Mouse (Mus musculus) neural tube, embryonic 15.5 days (tissue): Measurements from ENCODE around the gene Sept5. TPM values are rescaled to one million over a fixed set of nuclear protein-coding genes. Genes with fewer than 3 reads are reported as not detected.

Source experiments
- ATAC-seq: fragments of 200-750 bp; cut with Nextera tagmentation; 2 replicates; pipeline ENCODE4 v1.8.0; 2017; ENCODE audit warnings: mild to moderate bottlenecking, moderate TSS enrichment, moderate library complexity; ENCODE audit not compliant: low FRiP score
- H3K27ac ChIP-seq: fragments of 300-500 bp; sonication (generic); replicated peaks from 2 replicates; pipeline ENCODE4 v1.5.1; 2015; ENCODE audit warnings: mild to moderate bottlenecking, inconsistent platforms
- H3K27me3 ChIP-seq: fragments of 300-500 bp; sonication (generic); replicated peaks from 2 replicates; pipeline ENCODE4 v1.6.1; 2015; ENCODE audit warnings: inconsistent platforms
- H3K36me3 ChIP-seq: fragments of 300-500 bp; sonication (generic); 2 replicates; pipeline ENCODE4 v1.6.1; 2015; ENCODE audit warnings: inconsistent platforms
- H3K4me1 ChIP-seq: fragments of 300-500 bp; sonication (generic); 2 replicates; pipeline ENCODE4 v1.6.1; 2015; ENCODE audit warnings: inconsistent platforms
- H3K4me2 ChIP-seq: fragments of 300-500 bp; sonication (generic); 2 replicates; pipeline ENCODE4 v1.6.1; 2015; ENCODE audit warnings: inconsistent platforms, mild to moderate bottlenecking, moderate library complexity
- H3K4me3 ChIP-seq: fragments of 300-500 bp; sonication (generic); replicated peaks from 2 replicates; pipeline ENCODE4 v1.5.1; 2015; ENCODE audit warnings: mild to moderate bottlenecking, inconsistent platforms
- H3K9ac ChIP-seq: fragments of 300-500 bp; sonication (generic); replicated peaks from 2 replicates; pipeline ENCODE4 v1.6.1; 2015; ENCODE audit warnings: mild to moderate bottlenecking, inconsistent platforms
- H3K9me3 ChIP-seq: fragments of 300-500 bp; sonication (generic); replicated peaks from 2 replicates; pipeline ENCODE4 v1.6.1; 2016; ENCODE audit warnings: inconsistent platforms
- WGBS: fragments of 180-500 bp; shearing (Covaris S2); methylation state at CpG from one replicate; pipeline ENCODE4 v1.1.7; 2015; ENCODE audit warnings: mixed read lengths; 5-methylcytosine and 5-hydroxymethylcytosine counted together
- polyA plus RNA-seq: library from polyadenylated mRNA; unstranded; fragments of >200 nt; fragmentation: Nextera tagmentation; extraction: Ambion mirVana; gene quantifications from 2 replicates; pipeline ENCODE4 v1.2.1, GENCODE M21; 2015

The Sept5 gene
- polyA plus RNA-seq, 1 experiment from 2014 or later = 216 TPM

DNA sequence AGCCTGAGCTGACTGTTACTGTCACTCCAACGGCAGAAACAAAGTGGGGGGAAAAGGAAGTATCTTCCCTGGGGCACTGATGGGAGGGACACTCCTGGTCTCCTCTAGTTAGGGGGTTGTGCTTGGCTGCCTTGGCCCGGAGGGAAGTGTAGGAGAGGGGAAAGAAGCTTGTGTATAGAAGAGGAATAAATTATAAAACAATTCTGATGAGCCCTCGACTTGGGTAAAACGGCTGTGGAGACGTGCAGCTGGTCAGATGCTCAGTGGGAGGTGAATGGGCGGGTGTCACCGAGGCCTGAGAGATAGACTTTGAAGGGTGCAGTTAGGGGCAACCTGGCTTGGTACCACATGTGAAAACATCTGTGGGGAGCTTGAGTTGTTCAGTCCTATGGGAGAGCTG lies 1.4 kb upstream of the Sept5 start:
- H3K36me3 ChIP-seq = no peaks in the 10 kb centered on the region
- WGBS = 51% methylated on average over 7 of the region's 7 CpGs
- no peaks in the 10 kb centered on the region for H3K9me3 ChIP-seq
- no peak overlapping the region for H3K4me3 ChIP-seq
- H3K27me3 ChIP-seq = 0 out of 2 replicates have a peak, but pooled peaks cover 3% of the 10 kb centered on the region
- H3K4me2 ChIP-seq = no peak overlapping the region
- H3K4me1 ChIP-seq = peaks cover 36% of the 10 kb centered on the region
- ATAC-seq = no peak
- H3K27ac ChIP-seq = no peak overlapping the region
- H3K9ac ChIP-seq = no peak overlapping the region

DNA sequence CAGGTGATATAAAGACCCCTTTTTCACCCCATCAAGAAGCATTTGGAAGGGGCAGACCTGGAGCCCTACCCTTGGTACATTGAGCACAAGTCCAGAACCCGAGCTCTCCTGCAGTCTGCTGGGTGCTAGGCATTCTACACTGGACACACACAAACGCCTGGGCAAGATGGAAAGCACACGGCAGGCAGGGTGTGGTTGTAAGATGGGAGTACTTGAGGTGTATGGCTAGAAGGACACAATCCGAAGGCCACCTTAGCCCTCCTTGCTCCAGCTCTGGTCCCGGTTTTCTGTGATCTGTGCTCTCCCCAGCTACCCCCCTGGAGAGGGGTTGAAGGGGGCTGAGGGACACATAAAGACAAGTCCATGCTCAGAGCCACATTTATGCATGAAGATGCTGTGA lies 537 bp upstream of the Sept5 start:
- Histone ChIP-seq H3K27ac (peak overlapping the region; percentile 87), H3K4me3 (peak overlapping the region; percentile 85), H3K4me1 (peaks cover 43% of the 10 kb centered on the region), H3K9me3 (no peaks in the 10 kb centered on the region), H3K36me3 (no peaks in the 10 kb centered on the region), H3K4me2 (peak overlapping the region; percentile 92), H3K27me3 (peaks cover 10% of the 10 kb centered on the region), H3K9ac (peak overlapping the region; percentile 98)
- ATAC-seq = no peak; the same call in 1 of the 2 replicates
- 50% methylated on average over 5 of the region's 5 CpGs for WGBS

DNA sequence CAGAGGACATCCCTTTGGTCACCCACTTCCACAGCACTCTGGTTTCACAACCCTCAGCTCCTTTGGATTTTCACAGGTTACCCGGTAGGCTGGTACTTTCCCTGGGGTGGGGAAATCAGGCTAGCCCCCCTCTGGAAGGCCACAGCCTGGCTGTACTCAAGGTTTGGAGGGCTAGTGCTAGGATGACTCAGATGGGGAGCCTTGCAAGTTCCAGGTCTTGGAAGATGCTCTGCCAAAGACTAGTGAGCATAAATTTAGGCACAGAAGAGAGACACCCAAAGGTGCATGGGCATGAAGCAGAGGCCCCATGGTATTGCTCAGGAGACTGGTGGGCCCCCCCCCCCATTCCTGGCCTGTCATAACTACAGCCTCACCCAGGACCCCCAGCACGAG lies 810 bp downstream of the Sept5 start:
- H3K27me3 ChIP-seq = peaks cover 23% of the 10 kb centered on the region
- H3K4me1 ChIP-seq = peaks cover 43% of the 10 kb centered on the region
- no peaks in the 10 kb centered on the region for H3K9me3 ChIP-seq
- H3K9ac ChIP-seq = peak overlapping the region; percentile 98
- peaks cover 11% of the 10 kb centered on the region for H3K36me3 ChIP-seq
- peak overlapping the region; percentile 87 for H3K27ac ChIP-seq
- no peak for ATAC-seq
- H3K4me3 ChIP-seq = peak overlapping the region; percentile 85
- 27% methylated on average over 2 of the region's 2 CpGs for WGBS
- peak overlapping the region; percentile 92 for H3K4me2 ChIP-seq

DNA sequence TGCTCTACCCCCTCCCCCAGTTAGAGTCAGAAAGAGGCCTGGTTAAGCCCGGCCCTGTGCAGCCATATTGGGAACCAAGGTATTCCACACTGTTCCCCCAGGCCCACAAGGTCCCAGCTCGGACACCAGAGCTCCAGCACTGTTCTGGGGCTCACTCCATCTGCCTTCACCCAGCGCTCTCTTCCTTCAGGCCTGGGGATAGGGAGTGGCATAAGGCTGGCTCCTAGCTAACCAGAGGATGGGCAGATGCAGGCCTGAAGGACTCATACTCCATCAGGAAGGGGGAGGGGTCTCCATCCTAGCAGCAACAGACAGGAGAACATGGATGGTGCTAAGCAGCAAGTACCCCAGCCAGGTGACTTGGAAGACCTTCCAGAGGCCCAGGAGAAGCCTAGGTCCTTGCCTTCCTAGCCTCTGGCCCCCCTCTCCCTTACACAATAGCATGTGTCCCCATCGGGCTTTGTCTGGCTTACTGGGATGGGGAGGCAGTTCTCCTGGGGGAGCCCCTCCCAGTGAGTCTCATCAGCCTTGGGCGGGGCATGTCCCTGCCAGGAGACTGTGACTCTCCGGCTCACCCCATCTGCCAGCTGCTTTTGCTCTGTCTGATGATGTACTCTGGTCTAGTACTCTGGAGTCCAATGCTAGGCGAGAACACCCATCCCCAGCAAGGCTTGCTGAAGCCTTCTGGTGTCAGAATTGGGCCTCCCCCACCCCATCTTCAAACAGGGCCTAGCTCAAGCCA lies 1.4 kb downstream of the Sept5 start:
- WGBS = 37% methylated on average over 7 of the region's 7 CpGs

DNA sequence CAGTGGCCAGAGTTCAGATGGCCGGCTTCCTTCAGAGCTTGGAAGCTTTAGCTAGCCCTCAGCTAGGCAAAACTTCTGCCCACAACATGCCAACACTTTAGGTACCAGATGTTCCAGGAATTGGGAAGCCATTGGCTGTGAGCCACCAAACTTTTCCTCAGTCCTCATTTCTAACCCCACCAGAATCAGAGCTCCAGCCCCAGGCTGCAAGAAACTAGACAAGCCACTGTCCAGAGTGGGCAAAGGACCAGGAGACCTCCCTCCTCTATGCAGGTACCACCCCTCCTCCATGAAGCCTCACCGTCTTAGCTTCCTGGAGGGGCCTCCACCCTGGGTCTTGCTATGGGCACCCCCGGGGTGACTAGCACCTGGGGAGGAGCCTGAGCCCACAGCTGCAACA lies 2.6 kb downstream of the Sept5 start:
- 47% methylated on average over 3 of the region's 3 CpGs for WGBS
- Histone ChIP-seq H3K4me1 (peaks cover 44% of the 10 kb centered on the region), H3K36me3 (peaks cover 29% of the 10 kb centered on the region), H3K9me3 (no peaks in the 10 kb centered on the region), H3K27ac (no peak overlapping the region), H3K27me3 (peaks cover 41% of the 10 kb centered on the region), H3K4me2 (peak overlapping the region; percentile 92), H3K4me3 (peak overlapping the region; percentile 85; the same call in 1 of the 2 replicates), H3K9ac (peak overlapping the region; percentile 98; the same call in 1 of the 2 replicates)
- ATAC-seq = no peak

More for the DNA sequence above, 1.4 kb downstream of the Sept5 start:
- peaks cover 17% of the 10 kb centered on the region for H3K36me3 ChIP-seq
- peaks cover 29% of the 10 kb centered on the region for H3K27me3 ChIP-seq
- H3K27ac ChIP-seq = peak overlapping the region; percentile 87
- peak overlapping the region; percentile 85 for H3K4me3 ChIP-seq
- peak overlapping the region; percentile 92 for H3K4me2 ChIP-seq
- peaks cover 43% of the 10 kb centered on the region for H3K4me1 ChIP-seq
- peak overlapping the region; percentile 98 for H3K9ac ChIP-seq
- H3K9me3 ChIP-seq = no peaks in the 10 kb centered on the region
- ATAC-seq = no peak

DNA sequence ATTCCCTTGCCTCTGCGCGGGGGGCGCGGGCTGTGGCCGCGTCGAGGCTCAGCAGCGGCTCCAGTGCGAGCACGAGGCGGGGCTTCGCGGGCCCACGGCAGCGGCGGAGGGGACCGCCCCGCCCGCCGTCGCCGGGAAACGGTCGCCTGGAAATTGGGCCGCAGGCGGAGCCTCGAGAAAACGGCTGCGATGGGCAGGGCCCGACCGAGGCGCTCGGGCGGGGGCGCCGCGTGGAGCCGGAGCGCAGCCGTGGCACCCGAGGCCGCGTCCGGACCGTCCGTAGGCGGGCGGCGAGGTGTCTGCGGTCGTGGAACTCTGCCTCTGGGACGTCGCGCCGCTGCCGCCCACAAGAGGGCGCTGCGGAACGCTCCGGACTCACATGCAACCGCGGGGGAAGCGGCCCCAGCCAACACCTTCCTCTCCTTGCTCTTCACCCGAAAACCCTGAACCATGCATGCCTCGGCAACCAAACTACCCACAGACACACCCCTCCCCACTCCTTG lies 3.3 kb downstream of the Sept5 start, which contains the start of gene Gm49601:
Gm49601 (minus strand) TSS at position 52 of the 503 bp plus-strand sequence.
- no peak within 1 kb of the TSS for H3K27ac ChIP-seq
- ATAC-seq = peak; percentile 11
- peaks cover 35% of the 10 kb centered on the region for H3K36me3 ChIP-seq
- H3K9me3 ChIP-seq = no peaks in the 10 kb centered on the region
- H3K4me2 ChIP-seq = peak within 1 kb of the TSS; percentile 92
- peak within 1 kb of the TSS; percentile 98 for H3K9ac ChIP-seq
- under 1% methylated on average over 65 of the region's 65 CpGs for WGBS
- peaks cover 51% of the 10 kb centered on the region for H3K4me1 ChIP-seq
- H3K4me3 ChIP-seq = peak within 1 kb of the TSS; percentile 85
- H3K27me3 ChIP-seq = peaks cover 49% of the 10 kb centered on the region

DNA sequence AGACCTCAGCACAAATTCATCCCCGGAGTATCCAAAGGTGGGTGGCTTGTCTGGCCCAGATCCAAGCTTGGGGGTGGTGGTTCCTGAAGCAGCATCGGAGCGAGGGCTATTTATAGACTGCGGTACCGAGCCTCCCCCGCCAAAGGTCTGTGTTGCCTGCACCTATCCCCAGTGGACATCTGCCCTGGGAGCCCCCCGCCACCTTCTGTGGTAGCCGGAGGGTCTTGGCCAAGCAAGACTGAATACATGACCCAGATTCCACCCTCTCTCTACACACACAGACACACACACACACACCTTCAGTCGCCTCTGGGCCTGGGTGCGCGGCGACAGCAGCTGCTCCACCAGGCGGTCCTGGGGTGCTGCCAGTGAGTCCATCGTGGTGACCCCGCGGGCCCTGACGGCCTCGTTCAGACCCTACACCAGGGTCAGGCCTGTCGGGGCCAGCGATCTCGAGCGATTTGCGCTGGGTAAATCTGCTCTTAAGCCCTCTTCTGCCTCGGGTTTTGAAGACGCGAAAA lies 3.9 kb downstream of the Sept5 start:
- Histone ChIP-seq H3K27me3 (peaks cover 54% of the 10 kb centered on the region), H3K9ac (peak overlapping the region; percentile 65), H3K36me3 (peaks cover 35% of the 10 kb centered on the region), H3K27ac (no peak overlapping the region), H3K4me2 (peak overlapping the region; percentile 92), H3K4me3 (peak overlapping the region; percentile 85), H3K4me1 (peaks cover 57% of the 10 kb centered on the region), H3K9me3 (no peaks in the 10 kb centered on the region)
- WGBS = 13% methylated on average over 26 of the region's 26 CpGs
- ATAC-seq = peak; percentile 0; the same call in 1 of the 2 replicates

DNA sequence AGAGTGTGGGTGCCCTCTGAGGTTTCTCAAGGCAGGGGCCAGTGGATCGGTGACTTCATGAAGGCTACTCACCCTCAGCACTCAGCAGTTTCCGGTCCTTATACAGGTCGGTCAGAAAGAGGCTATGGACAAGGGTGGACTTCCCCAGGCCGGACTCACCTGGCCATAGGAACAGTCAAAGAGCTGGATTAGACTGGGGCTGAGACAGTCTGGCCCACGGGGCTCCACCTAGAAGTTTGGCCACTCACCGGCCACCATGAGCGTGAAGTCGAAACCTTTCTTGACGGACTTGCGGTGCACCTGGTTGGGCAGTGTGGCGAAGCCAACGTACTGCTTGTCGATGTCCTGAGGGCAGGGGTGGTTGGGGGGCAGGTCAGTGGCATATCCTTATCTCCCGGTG lies 4.7 kb downstream of the Sept5 start:
- Histone ChIP-seq H3K4me1 (peaks cover 58% of the 10 kb centered on the region), H3K4me2 (no peak overlapping the region), H3K9me3 (no peaks in the 10 kb centered on the region), H3K27me3 (peaks cover 61% of the 10 kb centered on the region), H3K9ac (no peak overlapping the region), H3K36me3 (peaks cover 35% of the 10 kb centered on the region), H3K27ac (no peak overlapping the region), H3K4me3 (no peak overlapping the region)
- no peak for ATAC-seq
- 49% methylated on average over 14 of the region's 14 CpGs for WGBS

DNA sequence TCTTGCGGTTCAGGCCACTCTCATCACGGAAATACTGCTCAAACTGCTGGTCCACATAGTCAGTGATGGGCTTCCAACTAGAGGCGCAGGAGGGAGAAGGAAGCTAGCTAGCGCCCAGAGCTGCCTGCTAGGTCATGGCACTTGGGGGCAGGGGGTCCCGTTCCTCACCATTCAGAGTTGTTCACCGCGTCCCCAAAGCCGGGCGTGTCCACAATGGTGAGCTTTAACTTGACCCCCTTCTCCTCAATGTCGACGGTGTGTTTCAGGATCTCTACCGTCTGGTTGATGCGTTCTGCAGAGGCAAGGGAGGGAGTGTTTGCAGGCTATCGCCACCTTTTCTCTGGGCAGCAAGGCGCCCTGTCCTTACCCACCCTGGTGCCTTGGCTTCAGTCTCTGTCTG lies 5.1 kb downstream of the Sept5 start:
- Histone ChIP-seq H3K4me3 (no peak overlapping the region), H3K9me3 (no peaks in the 10 kb centered on the region), H3K4me1 (peaks cover 56% of the 10 kb centered on the region), H3K27me3 (peaks cover 66% of the 10 kb centered on the region), H3K4me2 (no peak overlapping the region), H3K27ac (no peak overlapping the region), H3K9ac (no peak overlapping the region), H3K36me3 (peaks cover 35% of the 10 kb centered on the region)
- no peak for ATAC-seq
- WGBS = 40% methylated on average over 15 of the region's 15 CpGs

DNA sequence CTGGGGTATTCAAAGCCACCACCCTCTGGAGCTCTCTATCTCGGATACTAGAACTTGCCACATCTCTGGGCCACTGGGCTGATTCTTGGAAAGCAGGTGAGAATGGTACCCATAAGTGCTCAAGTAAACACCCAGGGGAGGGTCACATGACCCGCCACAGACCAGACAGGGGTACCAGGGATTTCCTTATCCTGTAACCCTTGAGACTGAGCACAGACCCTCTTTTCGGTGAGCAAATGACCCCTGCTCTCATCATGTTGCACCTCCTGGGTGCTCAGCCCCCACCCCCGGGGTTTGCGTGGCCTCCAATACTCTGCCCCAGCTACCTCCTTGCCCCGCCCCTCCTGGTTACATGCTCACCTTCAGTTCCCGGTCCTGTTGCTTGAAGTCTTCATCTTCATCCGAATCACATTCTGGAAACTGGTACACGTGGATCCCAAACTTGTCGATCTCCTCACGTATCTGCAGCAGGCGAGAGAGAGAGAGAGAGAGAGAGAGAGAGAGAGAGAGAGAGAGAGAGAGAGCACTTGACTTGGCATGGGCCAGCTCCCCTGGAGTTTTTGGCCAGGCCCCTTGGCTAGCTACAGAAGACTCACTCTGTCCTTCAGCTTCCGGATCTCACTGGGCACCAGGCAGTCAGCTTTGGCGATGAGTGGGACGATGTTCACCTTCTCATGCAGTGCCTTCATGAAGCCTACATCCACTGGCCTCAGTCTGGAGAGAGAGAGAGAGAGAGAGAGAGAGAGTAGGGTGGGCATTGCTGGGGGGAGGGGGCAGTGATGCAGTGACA lies 5.8 kb downstream of the Sept5 start:
- Histone ChIP-seq H3K27ac (no peak overlapping the region), H3K9ac (no peak overlapping the region), H3K36me3 (peaks cover 39% of the 10 kb centered on the region), H3K27me3 (peaks cover 73% of the 10 kb centered on the region), H3K4me3 (no peak overlapping the region), H3K4me1 (peaks cover 54% of the 10 kb centered on the region), H3K9me3 (no peaks in the 10 kb centered on the region), H3K4me2 (no peak overlapping the region)
- ATAC-seq = no peak
- 41% methylated on average over 15 of the region's 15 CpGs for WGBS

DNA sequence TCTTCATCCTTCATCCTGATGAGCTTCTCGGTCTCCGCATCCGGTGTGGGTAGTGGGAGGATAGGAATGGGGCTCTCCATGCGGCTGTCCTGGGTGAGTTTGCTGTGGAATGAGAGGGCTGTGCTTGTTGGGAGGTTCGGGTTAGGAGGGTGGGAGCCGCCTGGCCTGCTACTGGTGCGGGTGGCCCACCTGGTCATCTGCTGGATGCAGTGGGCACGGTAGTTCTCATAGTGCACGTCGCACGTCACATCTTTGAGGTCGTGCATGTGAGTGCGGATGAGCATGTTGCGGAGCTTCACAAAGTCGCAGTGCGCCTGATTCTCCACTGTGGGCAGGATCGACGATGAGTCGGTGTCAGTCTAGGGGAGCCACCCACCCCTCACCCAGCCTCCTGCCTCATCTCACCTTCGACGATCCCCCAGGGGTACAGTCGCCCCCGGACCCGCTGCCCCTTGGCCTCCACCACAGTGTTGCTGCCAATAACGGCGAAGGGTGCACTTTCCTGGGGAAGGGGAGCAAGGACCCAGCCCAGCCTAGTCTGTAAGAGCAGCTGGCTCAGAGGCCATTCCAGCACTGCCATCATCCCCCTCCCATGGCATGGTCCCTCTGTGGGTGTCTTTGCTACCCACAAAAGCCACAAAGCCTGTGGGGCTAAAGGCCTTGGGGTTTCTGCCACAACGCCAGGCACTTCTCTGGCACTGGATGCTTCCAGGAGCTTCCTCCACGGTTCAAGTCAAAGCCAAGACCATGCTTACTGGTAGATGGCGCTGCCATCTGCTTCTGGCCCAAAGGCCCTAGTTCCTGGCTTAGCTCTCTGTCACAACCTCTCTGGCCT lies 6.6 kb downstream of the Sept5 start:
- WGBS = 37% methylated on average over 29 of the region's 29 CpGs
- Histone ChIP-seq H3K27me3 (peaks cover 81% of the 10 kb centered on the region), H3K9me3 (no peaks in the 10 kb centered on the region), H3K4me3 (no peak overlapping the region), H3K27ac (no peak overlapping the region), H3K4me1 (peaks cover 45% of the 10 kb centered on the region), H3K36me3 (peaks cover 39% of the 10 kb centered on the region), H3K4me2 (no peak overlapping the region), H3K9ac (no peak overlapping the region)
- no peak for ATAC-seq
